Mouse (Mus musculus) megakaryocyte, embryonic 14.5 days (primary cell): ENCODE data around the gene Sh2d4b.

Experiments used
- FLI1 ChIP-seq: IDR thresholded peaks from 2 replicates; pipeline ENCODE4 v1.6.1; 2012; ENCODE audit warnings: low read length, inconsistent platforms, mixed read lengths
- GATA1 ChIP-seq: IDR thresholded peaks from 3 replicates; pipeline ENCODE4 v1.6.1; 2012; ENCODE audit warnings: mixed read lengths, low read length, inconsistent platforms, borderline replicate concordance

DNA sequence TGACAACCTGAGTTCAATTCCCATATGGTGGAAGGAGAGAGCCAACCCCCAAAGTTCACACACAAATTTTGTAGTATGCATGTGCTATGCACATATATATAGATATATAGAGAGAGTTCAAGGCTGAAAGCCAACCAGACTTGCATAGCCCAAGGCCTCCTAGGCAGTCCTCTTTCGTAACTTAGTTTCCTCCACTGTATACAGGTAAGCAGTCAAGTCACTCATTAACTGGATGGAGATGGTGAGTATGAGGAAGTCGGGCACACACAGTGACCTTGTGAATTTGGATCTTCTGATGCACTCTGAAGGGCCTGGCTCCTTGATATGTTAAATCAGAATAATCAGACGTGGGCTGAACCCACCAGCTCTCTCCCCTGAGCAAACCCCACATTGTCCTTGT, 4.8 kb upstream of the Sh2d4b start:
- TF ChIP-seq GATA1: no peak
- TF ChIP-seq FLI1: no peak
